8 mouse cellular contexts compared by ENCODE assay signal in the genomic region with DNA sequence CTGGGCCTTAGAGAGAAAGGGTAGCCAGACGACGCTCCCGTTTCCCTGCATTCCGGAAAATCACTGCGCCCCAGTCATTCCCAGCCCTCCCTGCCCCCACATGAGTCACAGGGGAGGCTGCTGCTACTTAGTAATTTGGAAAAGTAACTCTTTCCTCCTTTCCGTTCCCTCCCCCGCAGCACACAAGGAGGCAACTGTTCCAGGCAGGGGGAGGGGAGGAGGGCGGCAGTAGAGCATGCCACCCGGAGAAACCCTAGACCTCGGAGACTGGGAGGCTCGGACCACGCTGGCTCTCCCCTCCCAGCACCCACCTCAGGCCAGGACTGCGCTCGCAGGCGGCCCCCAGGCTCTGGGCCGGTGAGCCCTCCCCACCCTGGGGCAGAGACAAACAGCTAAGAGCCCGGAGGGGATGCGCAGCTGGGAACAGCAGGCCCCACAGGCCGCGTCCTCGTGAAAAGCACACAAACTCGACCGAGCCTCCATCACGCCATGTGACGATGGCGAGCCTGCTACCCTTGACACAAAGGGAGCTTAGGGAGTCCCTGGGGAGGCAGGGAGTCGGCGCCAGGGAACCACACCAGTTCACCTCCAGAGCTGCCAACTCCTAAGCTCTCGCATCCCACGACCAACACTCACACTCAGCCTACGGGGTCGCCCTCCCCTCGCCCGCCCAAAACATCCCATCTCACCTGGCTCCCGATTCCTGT. TPM values are rescaled to one million over a fixed set of nuclear protein-coding genes. Genes with fewer than 3 reads are reported as not detected.
DNase-seq lines count a peak whose midpoint lies in the region; ATAC-seq and TF ChIP-seq lines count a peak whose summit lies in the region.

No protein-coding gene starts in this region.

- peak overlapping the region; percentile 72 for H3K4me2 ChIP-seq in intestine, embryonic 16.5 days (ENCODE audit: low read depth, low read length)
- peak overlapping the region; percentile 98 for H3K4me2 ChIP-seq in midbrain, embryonic 14.5 days (ENCODE audit: low read length)

- peak overlapping the region; percentile 99 for H3K27ac ChIP-seq in cortical plate, adult 2 months (ENCODE audit: insufficient read depth, low read length)
- H3K27ac ChIP-seq in intestine, embryonic 16.5 days (ENCODE audit: low read length), result peak overlapping the region; percentile 100
- H3K27ac ChIP-seq in midbrain, embryonic 14.5 days (replicated peaks; ENCODE audit: low read depth, low read length), result peak overlapping the region; percentile 100

- intact Hi-C loops in gastrocnemius, postnatal 14 days (cut with DNase I; ENCODE audit: low total_unique reads), result no loop called here
- intact Hi-C loops in left cerebral cortex, postnatal 25 days (cut with DNase I), result loop anchor here (5.0 kb wide), 1 partner anchor 506 kb away; a partner anchor contains a TSS

- under 1% methylated on average over 33 of the region's 35 CpGs for WGBS in intestine, embryonic 16.5 days
- WGBS in midbrain, embryonic 14.5 days, result under 1% methylated on average over 30 of the region's 35 CpGs

- no peak for TF ChIP-seq CTCF in cortical plate, adult 2 months (IDR thresholded peaks at IDR 0.05; ENCODE audit: extremely low read depth, insufficient read depth, low read length)

- no peaks in the 10 kb centered on the region for H3K9me3 ChIP-seq in intestine, embryonic 16.5 days (ENCODE audit: control insufficient read depth, low read length)
- no peaks in the 10 kb centered on the region for H3K9me3 ChIP-seq in midbrain, embryonic 14.5 days (ENCODE audit: control insufficient read depth, low read length)

- peaks cover 2% of the 10 kb centered on the region for H3K4me1 ChIP-seq in cortical plate, adult 2 months (ENCODE audit: control insufficient read depth, insufficient read depth, low read length)
- H3K4me1 ChIP-seq in intestine, embryonic 16.5 days (ENCODE audit: control insufficient read depth, insufficient read depth, low read length), result peaks cover 22% of the 10 kb centered on the region
- peaks cover 21% of the 10 kb centered on the region for H3K4me1 ChIP-seq in midbrain, embryonic 14.5 days (ENCODE audit: control insufficient read depth, insufficient read depth, low read length)

- peak overlapping the region; percentile 99 for H3K4me3 ChIP-seq in cortical plate, adult 2 months (ENCODE audit: insufficient read depth, low read length)
- peak overlapping the region; percentile 89 for H3K4me3 ChIP-seq in intestine, embryonic 16.5 days (ENCODE audit: low read length)
- peak overlapping the region; percentile 92 for H3K4me3 ChIP-seq in midbrain, embryonic 14.5 days (replicated peaks; ENCODE audit: low read depth, low read length)

- peak overlapping the region; percentile 98 for H3K9ac ChIP-seq in intestine, embryonic 16.5 days (ENCODE audit: low read depth, low read length)
- peak overlapping the region; percentile 97 for H3K9ac ChIP-seq in midbrain, embryonic 14.5 days (replicated peaks; ENCODE audit: low read length)

- TF ChIP-seq POLR2A in cortical plate, adult 2 months (IDR thresholded peaks at IDR 0.05; ENCODE audit: extremely low read depth, insufficient read depth, low read length), result peak; percentile 69

- no peaks in the 10 kb centered on the region for H3K27me3 ChIP-seq in intestine, embryonic 16.5 days (replicated peaks; ENCODE audit: control insufficient read depth, insufficient read depth, low read length)
- H3K27me3 ChIP-seq in midbrain, embryonic 14.5 days (ENCODE audit: control insufficient read depth, insufficient read depth, low read length), result no peaks in the 10 kb centered on the region

- peak; percentile 19 for ATAC-seq in intestine, embryonic 16.5 days
- peak; percentile 17 for ATAC-seq in midbrain, embryonic 14.5 days (ENCODE audit: low FRiP score, low TSS enrichment)
- ATAC-seq in activated CD4-positive, CD25-positive, alpha-beta regulatory T cell, adult 4 months, result no peak

- DNase-seq in adrenal gland, adult (ENCODE audit: inconsistent age in 2 of 2, low spot score in 1 of 2), result peak; percentile 94 to 98
- DNase-seq in gastrocnemius, postnatal 14 days, result peak; percentile 92
- DNase-seq in left cerebral cortex, postnatal 25 days (ENCODE audit: low spot score in 2 of 2), result peak; percentile 87 to 96
- peak; percentile 83 for DNase-seq in midbrain, embryonic 14.5 days
- peak; percentile 61 to 67 for DNase-seq in spleen, adult 18-20 months

- H3K36me3 ChIP-seq in intestine, embryonic 16.5 days (ENCODE audit: control insufficient read depth, insufficient read depth, low read length), result peaks cover 22% of the 10 kb centered on the region
- peaks cover 23% of the 10 kb centered on the region for H3K36me3 ChIP-seq in midbrain, embryonic 14.5 days (ENCODE audit: control insufficient read depth, insufficient read depth, low read length)

RNA-seq across cellular contexts. Expression of a gene that starts 1.1 kb away (rescaled TPM):
- 181 and 184 TPM in 2 replicates for polyA plus RNA-seq in cortical plate, adult 2 months (2012; rRNA removed)
- total RNA-seq in gastrocnemius, postnatal 14 days (2021), result 10 to 100 TPM; 75.2 to 75.5 TPM
- polyA plus RNA-seq in intestine, embryonic 16.5 days (2015; fragmentation: Nextera tagmentation; extraction: Ambion mirVana), result 72.3 and 73.0 TPM in 2 replicates
- total RNA-seq in left cerebral cortex, postnatal 25 days (2021), result 100 to 1,000 TPM; 178 to 192 TPM
- polyA plus RNA-seq in midbrain, embryonic 14.5 days (2014; fragmentation: Nextera tagmentation; extraction: Ambion mirVana), result 160 and 171 TPM in 2 replicates
- 100 to 1,000 TPM in 1 of 2 experiments, 10 to 100 TPM in 1; 99.8 to 116 TPM for polyA plus RNA-seq in activated CD4-positive, CD25-positive, alpha-beta regulatory T cell, adult 4 months (2017; shearing (Covaris generic))

RNA-seq across cellular contexts. Expression of a gene that starts 2.0 kb away (rescaled TPM):
- polyA plus RNA-seq in cortical plate, adult 2 months (2012; rRNA removed), result 27.3 and 29.4 TPM in 2 replicates
- total RNA-seq in gastrocnemius, postnatal 14 days (2021), result 1 to 10 TPM; 2.3 to 3.6 TPM
- 13.4 and 15.3 TPM in 2 replicates for polyA plus RNA-seq in intestine, embryonic 16.5 days (2015; fragmentation: Nextera tagmentation; extraction: Ambion mirVana)
- 10 to 100 TPM; 26.0 to 26.5 TPM for total RNA-seq in left cerebral cortex, postnatal 25 days (2021)
- polyA plus RNA-seq in midbrain, embryonic 14.5 days (2014; fragmentation: Nextera tagmentation; extraction: Ambion mirVana), result 16.7 and 20.4 TPM in 2 replicates
- polyA plus RNA-seq in activated CD4-positive, CD25-positive, alpha-beta regulatory T cell, adult 4 months (2017; shearing (Covaris generic)), result 100 to 1,000 TPM; 152 to 211 TPM

RNA-seq across cellular contexts. Expression of a gene that starts 21.8 kb away (rescaled TPM):
- polyA plus RNA-seq in cortical plate, adult 2 months (2012; rRNA removed), result 0.79 and 0.84 TPM in 2 replicates
- under 1 TPM; 0.45 to 0.47 TPM for total RNA-seq in gastrocnemius, postnatal 14 days (2021)
- polyA plus RNA-seq in intestine, embryonic 16.5 days (2015; fragmentation: Nextera tagmentation; extraction: Ambion mirVana), result 0.87 and 0.99 TPM in 2 replicates
- total RNA-seq in left cerebral cortex, postnatal 25 days (2021), result under 1 TPM; 0.46 to 0.92 TPM
- 0.15 and 0.18 TPM in 2 replicates for polyA plus RNA-seq in midbrain, embryonic 14.5 days (2014; fragmentation: Nextera tagmentation; extraction: Ambion mirVana)
- 10 to 100 TPM in 1 of 2 experiments, 1 to 10 TPM in 1; 4.8 to 19.7 TPM for polyA plus RNA-seq in activated CD4-positive, CD25-positive, alpha-beta regulatory T cell, adult 4 months (2017; shearing (Covaris generic))

RNA-seq across cellular contexts. Expression of a gene that starts 29.2 kb away (rescaled TPM):
- polyA plus RNA-seq in cortical plate, adult 2 months (2012; rRNA removed), result 1.4 and 1.7 TPM in 2 replicates
- total RNA-seq in gastrocnemius, postnatal 14 days (2021), result not detected
- polyA plus RNA-seq in intestine, embryonic 16.5 days (2015; fragmentation: Nextera tagmentation; extraction: Ambion mirVana), result 0.62 and 0.95 TPM in 2 replicates
- under 1 TPM in 1 of 2 experiments, not detected in 1; 0.34 TPM for total RNA-seq in left cerebral cortex, postnatal 25 days (2021)
- polyA plus RNA-seq in midbrain, embryonic 14.5 days (2014; fragmentation: Nextera tagmentation; extraction: Ambion mirVana), result not detected in 2 replicates
- 10 to 100 TPM; 42.9 to 45.4 TPM for polyA plus RNA-seq in activated CD4-positive, CD25-positive, alpha-beta regulatory T cell, adult 4 months (2017; shearing (Covaris generic))

RNA-seq across cellular contexts. Expression of a gene that starts 31.5 kb away (rescaled TPM):
- polyA plus RNA-seq in cortical plate, adult 2 months (2012; rRNA removed), result 3.6 and 4.5 TPM in 2 replicates
- 1 to 10 TPM; 1.0 to 1.4 TPM for total RNA-seq in gastrocnemius, postnatal 14 days (2021)
- 3.0 and 3.6 TPM in 2 replicates for polyA plus RNA-seq in intestine, embryonic 16.5 days (2015; fragmentation: Nextera tagmentation; extraction: Ambion mirVana)
- total RNA-seq in left cerebral cortex, postnatal 25 days (2021), result 1 to 10 TPM in 1 of 2 experiments, under 1 TPM in 1; 0.94 to 1.5 TPM
- polyA plus RNA-seq in midbrain, embryonic 14.5 days (2014; fragmentation: Nextera tagmentation; extraction: Ambion mirVana), result 0.38 and 0.91 TPM in 2 replicates
- 1 to 10 TPM; 1.9 to 3.7 TPM for polyA plus RNA-seq in activated CD4-positive, CD25-positive, alpha-beta regulatory T cell, adult 4 months (2017; shearing (Covaris generic))
